Mouse (Mus musculus) neural tube, embryonic 13.5 days (tissue): ENCODE measurements around the gene Acap3. TPM values are rescaled to one million over a fixed set of nuclear protein-coding genes. Genes with fewer than 3 reads are reported as not detected.
A peak's percentile ranks its signal among the peaks of the same experiment; 100 is the strongest.

Source experiments
- ATAC-seq: fragments of 200-750 bp; cut with Nextera tagmentation; 2 replicates; pipeline ENCODE4 v1.8.0; 2017; ENCODE audit warnings: low read depth, mild to moderate bottlenecking, moderate TSS enrichment, moderate library complexity
- H3K27ac ChIP-seq: fragments of 300-500 bp; sonication (generic); replicated peaks from 2 replicates; pipeline ENCODE4 v1.5.1; 2015; ENCODE audit warnings: moderate library complexity, mild to moderate bottlenecking, inconsistent platforms
- H3K27me3 ChIP-seq: fragments of 300-500 bp; sonication (generic); 2 replicates; pipeline ENCODE4 v1.6.1; 2015; ENCODE audit warnings: mild to moderate bottlenecking, inconsistent platforms
- H3K36me3 ChIP-seq: fragments of 300-500 bp; sonication (generic); 2 replicates; pipeline ENCODE4 v1.6.1; 2015; ENCODE audit warnings: mild to moderate bottlenecking, inconsistent platforms
- H3K4me1 ChIP-seq: fragments of 300-500 bp; sonication (generic); replicated peaks from 2 replicates; pipeline ENCODE4 v1.6.1; 2015; ENCODE audit warnings: inconsistent platforms
- H3K4me2 ChIP-seq: fragments of 300-500 bp; sonication (generic); 2 replicates; pipeline ENCODE4 v1.6.1; 2015; ENCODE audit warnings: inconsistent platforms, mild to moderate bottlenecking, moderate library complexity
- H3K4me3 ChIP-seq: fragments of 300-500 bp; sonication (generic); 2 replicates; pipeline ENCODE4 v1.5.1; 2015; ENCODE audit warnings: mild to moderate bottlenecking, inconsistent platforms
- H3K9ac ChIP-seq: fragments of 300-500 bp; sonication (generic); 2 replicates; pipeline ENCODE4 v1.6.1; 2015; ENCODE audit warnings: moderate library complexity, mild to moderate bottlenecking, inconsistent platforms
- H3K9me3 ChIP-seq: fragments of 300-500 bp; sonication (generic); 2 replicates; pipeline ENCODE4 v1.6.1; 2016; ENCODE audit warnings: inconsistent platforms
- WGBS: fragments of 180-500 bp; shearing (Covaris S2); methylation state at CpG from one replicate; pipeline ENCODE4 v1.1.7; 2015; 5-methylcytosine and 5-hydroxymethylcytosine counted together
- polyA plus RNA-seq: library from polyadenylated mRNA; unstranded; fragments of >200 nt; fragmentation: Nextera tagmentation; extraction: Ambion mirVana; gene quantifications from 2 replicates; pipeline ENCODE4 v1.2.1, GENCODE M21; 2015

Gene Acap3
- polyA plus RNA-seq, 1 experiment from 2014 or later = 72.3 TPM

DNA sequence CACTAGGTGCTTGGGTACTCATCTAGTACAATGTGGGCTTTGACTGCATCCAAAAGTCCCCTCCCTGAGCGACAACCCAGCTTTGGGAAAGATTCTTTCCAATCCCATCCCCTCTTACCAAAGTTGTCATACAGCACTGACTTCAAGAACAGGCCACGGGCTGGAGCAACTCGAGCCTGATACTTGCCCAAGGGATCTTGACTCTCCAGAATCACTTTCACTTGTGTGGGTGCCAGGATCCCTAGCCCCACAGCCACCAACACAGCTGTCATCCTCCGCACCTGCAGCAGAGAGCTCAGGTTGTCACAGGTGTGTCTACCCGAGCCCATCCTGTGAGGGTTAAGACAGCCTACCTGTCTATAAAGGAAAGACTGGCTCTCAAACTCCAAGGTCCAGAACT is 2.3 kb upstream of the Acap3 start:
- Histone ChIP-seq H3K27ac (no peak overlapping the region), H3K4me2 (no peak overlapping the region), H3K4me3 (no peak overlapping the region), H3K9me3 (no peaks in the 10 kb centered on the region), H3K9ac (no peak overlapping the region), H3K4me1 (peaks cover 35% of the 10 kb centered on the region), H3K36me3 (peaks cover 55% of the 10 kb centered on the region), H3K27me3 (no peaks in the 10 kb centered on the region)
- WGBS = 84% methylated on average over 5 of the region's 5 CpGs
- ATAC-seq = no peak

DNA sequence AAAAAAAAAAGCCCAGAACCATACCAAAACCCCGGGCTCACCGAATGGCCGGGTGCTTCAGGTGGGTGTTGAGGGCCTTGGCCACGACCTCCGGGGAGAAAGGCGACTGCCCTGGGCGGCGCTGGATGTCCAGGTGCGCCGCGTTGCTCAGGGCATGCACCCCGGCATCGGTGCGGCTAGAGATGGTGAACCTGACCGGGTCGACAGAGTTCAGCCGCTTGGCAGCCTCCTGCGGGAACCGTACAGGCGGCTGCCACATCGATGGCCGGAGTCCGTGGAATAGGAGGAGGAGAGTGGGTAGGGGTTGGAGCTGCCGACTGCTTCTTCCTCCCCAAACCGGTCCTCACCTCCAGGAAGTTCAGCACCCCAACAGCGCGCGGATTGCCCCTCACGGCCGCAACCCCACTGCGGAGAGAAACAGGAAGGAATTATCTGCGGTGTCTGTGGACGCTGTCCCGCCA is 581 bp upstream of the Acap3 start:
- no peak for ATAC-seq
- under 1% methylated on average over 34 of the region's 34 CpGs for WGBS
- H3K4me1 ChIP-seq = peaks cover 52% of the 10 kb centered on the region

DNA sequence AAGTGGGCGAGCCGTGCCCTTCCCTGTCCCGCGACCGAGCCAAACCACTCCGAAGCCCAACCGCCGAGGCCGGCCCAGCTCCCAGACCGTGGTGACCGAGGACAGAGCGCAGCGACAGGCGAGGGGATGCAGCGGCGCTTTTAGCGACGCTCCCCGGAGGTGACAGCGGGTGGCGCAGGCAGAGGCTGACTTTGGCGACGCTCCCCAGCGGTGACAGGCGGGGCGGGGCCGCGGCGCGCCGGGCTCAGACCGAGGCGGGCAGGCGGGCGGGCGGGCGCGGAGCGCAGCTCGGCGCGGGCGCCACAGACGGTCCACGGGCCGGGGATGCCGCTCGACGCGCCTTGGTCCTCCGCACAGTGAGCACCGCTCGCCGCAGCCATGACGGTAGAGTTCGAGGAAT is 395 bp downstream of the Acap3 start:
- H3K9me3 ChIP-seq = no peaks in the 10 kb centered on the region
- peak overlapping the region; percentile 99 for H3K4me2 ChIP-seq
- H3K36me3 ChIP-seq = peaks cover 42% of the 10 kb centered on the region
- 0% methylated on average over 49 of the region's 56 CpGs for whole genome bisulfite sequencing
- peaks cover 52% of the 10 kb centered on the region for H3K4me1 ChIP-seq
- H3K9ac ChIP-seq = peak overlapping the region; percentile 94
- peak overlapping the region; percentile 88 for H3K4me3 ChIP-seq
- H3K27me3 ChIP-seq = no peaks in the 10 kb centered on the region
- ATAC-seq = peak; percentile 91
- H3K27ac ChIP-seq = peak overlapping the region; percentile 100

More for the DNA sequence above, 581 bp upstream of the Acap3 start:
- H3K4me3 ChIP-seq = peak overlapping the region; percentile 88
- H3K9me3 ChIP-seq = no peaks in the 10 kb centered on the region
- no peaks in the 10 kb centered on the region for H3K27me3 ChIP-seq
- H3K4me2 ChIP-seq = peak overlapping the region; percentile 99
- peak overlapping the region; percentile 94 for H3K9ac ChIP-seq
- peaks cover 42% of the 10 kb centered on the region for H3K36me3 ChIP-seq
- peak overlapping the region; percentile 100 for H3K27ac ChIP-seq

DNA sequence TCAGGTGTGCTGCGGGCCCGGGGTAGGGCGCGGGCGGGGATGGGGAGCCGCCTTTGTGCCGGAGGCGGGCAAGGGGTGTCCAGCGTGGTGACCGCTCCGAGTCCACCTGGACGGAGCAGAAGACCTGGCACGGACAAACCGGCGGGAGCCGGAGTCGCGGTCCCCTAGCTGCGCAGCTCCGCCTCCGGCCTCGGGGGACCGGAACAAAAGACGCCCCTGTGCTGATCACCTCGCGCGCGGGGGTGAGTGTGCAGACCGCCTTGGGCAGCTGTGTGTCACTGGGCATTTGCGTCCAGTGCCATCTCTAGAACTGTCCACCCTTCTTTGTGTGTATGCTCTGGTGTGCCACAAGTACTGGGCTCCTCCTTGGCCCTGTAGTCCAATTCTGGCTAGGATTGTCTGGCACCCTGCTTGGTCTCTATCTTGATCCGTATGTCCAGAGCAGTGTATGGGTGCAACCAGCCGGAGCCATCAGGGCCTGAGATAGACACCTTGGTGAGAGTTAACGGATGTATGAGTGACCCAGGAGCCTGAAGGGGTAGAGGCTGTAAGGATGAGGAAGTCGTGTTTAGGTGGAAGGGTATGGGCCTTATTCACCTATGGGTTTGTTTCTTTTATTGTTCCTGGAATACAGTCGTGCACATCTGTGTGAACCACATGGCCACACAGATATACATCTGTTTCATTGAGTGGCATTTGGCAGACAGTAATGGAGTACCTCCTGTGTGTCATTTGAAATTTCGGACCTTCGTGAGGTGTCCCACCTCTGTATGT is 1.0 kb downstream of the Acap3 start:
- no peaks in the 10 kb centered on the region for H3K9me3 ChIP-seq
- ATAC-seq = peak; percentile 58
- H3K4me1 ChIP-seq = peaks cover 52% of the 10 kb centered on the region
- peak overlapping the region; percentile 88 for H3K4me3 ChIP-seq
- peak overlapping the region; percentile 100 for H3K27ac ChIP-seq
- H3K27me3 ChIP-seq = no peaks in the 10 kb centered on the region
- WGBS = 5% methylated on average over 37 of the region's 37 CpGs
- peaks cover 38% of the 10 kb centered on the region for H3K36me3 ChIP-seq
- peak overlapping the region; percentile 94 for H3K9ac ChIP-seq
- H3K4me2 ChIP-seq = peak overlapping the region; percentile 99

DNA sequence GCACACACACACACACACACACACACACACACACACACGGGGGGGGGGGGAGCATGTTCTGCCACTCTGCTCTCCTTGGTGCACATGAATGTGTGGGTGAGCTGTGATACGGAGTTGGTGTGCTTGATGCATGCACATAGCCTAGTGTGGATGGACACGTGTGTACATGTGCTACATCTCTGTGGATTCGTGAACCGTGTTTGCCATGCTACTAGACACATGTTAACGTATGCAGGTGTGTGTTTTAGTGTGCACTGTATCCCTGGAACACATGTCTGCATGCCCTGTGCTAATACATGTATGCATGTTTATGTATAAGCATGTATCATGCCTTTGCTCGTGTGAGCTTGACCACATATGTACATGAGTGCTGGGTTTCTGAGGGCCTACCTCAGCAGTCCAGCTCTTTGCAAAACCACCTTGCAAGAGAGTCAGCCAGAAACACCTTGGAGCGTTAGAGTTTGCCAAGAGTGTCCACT is 1.6 kb downstream of the Acap3 start:
- peak overlapping the region; percentile 88 for H3K4me3 ChIP-seq
- no peak for ATAC-seq
- H3K9me3 ChIP-seq = no peaks in the 10 kb centered on the region
- H3K36me3 ChIP-seq = peaks cover 35% of the 10 kb centered on the region
- H3K4me2 ChIP-seq = peak overlapping the region; percentile 99
- H3K27me3 ChIP-seq = no peaks in the 10 kb centered on the region
- H3K4me1 ChIP-seq = peaks cover 52% of the 10 kb centered on the region
- WGBS = 73% methylated on average over 8 of the region's 8 CpGs
- no peak overlapping the region; the same call in 1 of the 2 replicates for H3K27ac ChIP-seq
- H3K9ac ChIP-seq = peak overlapping the region; percentile 94

DNA sequence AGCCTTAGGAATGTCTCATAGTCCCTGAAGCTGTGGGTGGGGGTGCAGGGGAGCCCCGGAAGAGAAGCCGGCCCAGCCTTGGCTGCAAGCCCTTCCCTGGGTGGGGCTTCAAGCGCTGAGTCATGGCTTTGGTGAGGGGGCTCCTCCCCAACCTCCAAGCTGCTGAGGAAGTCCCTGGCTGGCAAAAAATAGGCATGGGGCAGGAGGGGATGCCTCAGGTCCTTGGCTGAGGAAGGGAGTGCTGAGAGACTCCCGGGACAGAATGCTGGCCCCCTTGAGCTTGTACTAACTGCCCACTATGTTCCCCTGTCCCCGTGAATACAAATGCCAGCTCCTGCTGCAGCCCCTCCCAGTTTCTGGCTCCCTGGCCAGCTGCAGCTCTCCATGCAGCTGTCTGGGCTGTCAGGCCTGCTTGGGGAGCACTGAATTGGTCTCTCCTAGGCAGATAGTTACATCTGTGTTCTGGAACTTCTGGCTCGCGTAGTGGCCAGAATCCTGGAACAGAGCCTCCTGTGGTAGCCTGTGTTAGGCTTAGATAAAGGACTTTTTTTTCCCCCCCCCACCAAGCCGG is 2.8 kb downstream of the Acap3 start:
- H3K27ac ChIP-seq = peak overlapping the region; percentile 65
- no peaks in the 10 kb centered on the region for H3K27me3 ChIP-seq
- peaks cover 52% of the 10 kb centered on the region for H3K4me1 ChIP-seq
- H3K9me3 ChIP-seq = no peaks in the 10 kb centered on the region
- 33% methylated on average over 8 of the region's 8 CpGs for WGBS
- H3K4me2 ChIP-seq = peak overlapping the region; percentile 99
- H3K36me3 ChIP-seq = peaks cover 35% of the 10 kb centered on the region
- peak overlapping the region; percentile 88 for H3K4me3 ChIP-seq
- ATAC-seq = no peak
- H3K9ac ChIP-seq = peak overlapping the region; percentile 94

DNA sequence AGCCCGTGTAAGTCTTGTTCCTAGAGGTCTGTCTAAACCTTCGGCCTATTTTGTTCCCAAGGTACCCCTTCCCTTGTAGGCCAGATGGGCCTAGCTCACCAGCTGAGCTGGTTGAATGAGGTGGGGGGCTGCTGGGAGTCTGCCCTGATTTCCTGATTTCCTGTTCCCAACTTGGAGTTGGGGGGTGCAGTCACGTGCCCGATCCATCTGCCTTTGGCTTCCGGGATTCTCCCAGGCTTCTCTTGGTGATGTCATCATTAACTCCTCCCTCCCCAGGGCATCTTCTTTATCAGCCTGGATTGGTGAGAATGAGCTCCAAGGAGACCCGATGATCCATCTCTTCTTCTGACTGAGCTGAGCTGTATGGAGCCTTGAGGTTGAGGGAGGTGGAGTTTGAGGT is 3.6 kb downstream of the Acap3 start:
- peak overlapping the region; percentile 88 for H3K4me3 ChIP-seq
- no peak for ATAC-seq
- peaks cover 44% of the 10 kb centered on the region for H3K4me1 ChIP-seq
- no peaks in the 10 kb centered on the region for H3K27me3 ChIP-seq
- 40% methylated on average over 6 of the region's 6 CpGs for WGBS
- peak overlapping the region; percentile 94 for H3K9ac ChIP-seq
- no peaks in the 10 kb centered on the region for H3K9me3 ChIP-seq
- peak overlapping the region; percentile 99 for H3K4me2 ChIP-seq
- H3K36me3 ChIP-seq = peaks cover 38% of the 10 kb centered on the region
- peak overlapping the region; percentile 65 for H3K27ac ChIP-seq

DNA sequence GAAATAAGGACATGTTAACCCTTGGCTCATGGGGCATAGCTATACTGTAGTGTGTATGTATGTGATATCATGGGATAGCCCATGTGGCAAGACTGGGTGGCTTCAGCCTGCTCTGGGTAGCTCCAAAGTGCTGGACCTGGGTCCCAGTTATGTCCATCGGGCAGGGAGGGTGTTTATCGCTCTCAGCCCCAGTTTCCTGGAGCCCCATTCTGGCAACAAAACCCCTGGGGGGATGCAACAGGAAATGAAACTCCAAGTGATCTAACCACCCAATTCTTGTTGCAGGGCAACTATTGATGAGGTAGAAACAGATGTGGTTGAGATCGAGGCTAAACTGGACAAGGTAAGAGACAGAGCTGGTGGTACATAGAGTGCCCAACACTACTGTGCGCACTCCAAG is 4.2 kb downstream of the Acap3 start:
- no peak for ATAC-seq
- Histone ChIP-seq H3K4me1 (peaks cover 38% of the 10 kb centered on the region), H3K27me3 (no peaks in the 10 kb centered on the region), H3K4me2 (peak overlapping the region; percentile 99), H3K27ac (no peak overlapping the region), H3K36me3 (peaks cover 44% of the 10 kb centered on the region), H3K9me3 (no peaks in the 10 kb centered on the region), H3K4me3 (0 out of 2 replicates have a peak overlapping the region, but pooled peaks have one; percentile 88), H3K9ac (no peak overlapping the region)
- 91% methylated on average over 4 of the region's 4 CpGs for WGBS

DNA sequence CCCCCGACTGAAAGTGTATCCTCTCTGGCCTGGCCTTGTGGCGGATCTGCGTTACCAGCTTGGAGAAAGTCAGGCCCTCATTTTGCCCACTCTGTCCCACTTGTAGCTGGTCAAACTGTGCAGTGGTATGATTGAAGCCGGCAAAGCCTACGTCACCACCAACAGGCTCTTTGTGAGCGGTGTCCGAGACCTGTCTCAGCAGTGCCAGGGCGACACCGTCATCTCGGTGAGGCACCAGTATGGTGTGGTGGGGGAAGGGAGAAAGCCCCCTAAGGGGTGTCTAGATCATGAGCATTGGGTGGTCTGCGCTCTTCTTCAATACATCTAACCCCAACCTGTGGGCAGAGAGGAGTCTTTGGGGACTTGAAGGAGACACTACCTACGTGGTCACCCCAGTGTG is 4.8 kb downstream of the Acap3 start:
- Histone ChIP-seq H3K36me3 (peaks cover 50% of the 10 kb centered on the region), H3K4me1 (peaks cover 35% of the 10 kb centered on the region), H3K9me3 (no peaks in the 10 kb centered on the region), H3K4me3 (no peak overlapping the region), H3K27ac (no peak overlapping the region), H3K9ac (no peak overlapping the region), H3K27me3 (no peaks in the 10 kb centered on the region), H3K4me2 (no peak overlapping the region)
- 96% methylated on average over 12 of the region's 12 CpGs for WGBS
- ATAC-seq = no peak

DNA sequence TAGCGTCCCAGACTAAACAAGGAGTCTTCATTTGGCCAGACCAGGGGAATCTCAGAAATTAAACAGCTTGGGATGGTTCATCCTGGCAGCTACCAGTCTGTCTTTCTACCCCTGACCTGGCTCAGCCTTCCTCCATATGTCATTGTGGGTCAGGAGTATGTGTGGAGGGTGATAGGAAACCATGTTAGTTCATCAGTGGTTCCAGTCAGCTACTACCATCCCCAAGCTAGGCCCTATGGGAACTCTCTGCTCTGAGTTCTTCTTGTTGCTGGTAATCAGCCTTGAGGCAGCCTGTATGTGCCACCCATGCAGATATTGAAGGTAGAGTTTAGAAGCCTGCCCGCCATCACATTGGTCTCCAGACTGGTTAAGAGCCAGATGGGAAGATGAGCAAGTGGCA is 6.7 kb downstream of the Acap3 start:
- no peak for ATAC-seq
- WGBS = 98% methylated on average over 2 of the region's 2 CpGs
- Histone ChIP-seq H3K4me3 (no peak overlapping the region), H3K27ac (no peak overlapping the region), H3K27me3 (no peaks in the 10 kb centered on the region), H3K9ac (no peak overlapping the region), H3K4me1 (peaks cover 27% of the 10 kb centered on the region), H3K4me2 (no peak overlapping the region), H3K36me3 (peaks cover 69% of the 10 kb centered on the region), H3K9me3 (no peaks in the 10 kb centered on the region)

DNA sequence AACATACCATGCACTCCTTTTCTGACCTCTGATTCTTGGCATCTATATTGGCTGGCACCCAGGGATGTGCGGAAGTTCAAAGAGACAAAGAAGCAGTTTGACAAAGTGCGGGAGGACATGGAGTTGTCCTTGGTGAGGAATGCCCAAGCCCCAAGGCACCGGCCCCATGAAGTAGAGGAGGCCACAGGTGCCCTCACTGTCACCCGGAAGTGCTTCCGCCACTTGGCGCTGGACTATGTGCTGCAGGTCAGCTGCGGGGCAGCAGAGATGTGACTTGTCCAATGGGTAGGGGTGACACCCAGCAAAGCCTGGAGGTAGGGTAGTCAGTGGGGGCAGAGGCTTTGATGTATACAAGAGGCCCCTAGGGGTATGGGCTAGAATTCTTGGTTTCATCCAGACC is 7.7 kb downstream of the Acap3 start:
- H3K27ac ChIP-seq = no peak overlapping the region
- H3K27me3 ChIP-seq = no peaks in the 10 kb centered on the region
- H3K9me3 ChIP-seq = no peaks in the 10 kb centered on the region
- H3K4me3 ChIP-seq = no peak overlapping the region
- H3K36me3 ChIP-seq = peaks cover 79% of the 10 kb centered on the region
- H3K9ac ChIP-seq = no peak overlapping the region
- H3K4me2 ChIP-seq = no peak overlapping the region
- WGBS = 94% methylated on average over 7 of the region's 7 CpGs
- no peak for ATAC-seq
- peaks cover 17% of the 10 kb centered on the region for H3K4me1 ChIP-seq

DNA sequence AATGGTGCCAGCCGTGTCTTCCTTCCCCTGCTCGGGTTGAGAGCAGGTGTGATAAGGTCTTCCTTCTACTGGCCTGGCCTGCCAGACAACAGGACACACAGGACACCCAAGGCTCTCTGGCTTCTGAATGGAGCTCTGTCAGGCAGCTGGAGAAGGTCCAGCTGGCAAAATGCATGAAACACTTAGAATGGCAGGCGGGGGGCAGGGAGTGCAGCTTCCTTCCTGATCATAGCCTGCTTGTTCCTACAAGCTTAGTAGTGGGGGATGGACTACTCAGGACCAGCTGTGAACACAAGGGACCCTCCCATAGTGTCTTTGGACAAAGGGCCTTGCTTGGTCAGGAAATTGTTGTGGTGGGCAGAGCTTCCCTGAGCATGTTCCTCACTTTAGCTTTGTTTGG is 9.6 kb downstream of the Acap3 start:
- ATAC-seq = no peak
- no peak overlapping the region for H3K27ac ChIP-seq
- no peaks in the 10 kb centered on the region for H3K9me3 ChIP-seq
- no peak overlapping the region for H3K9ac ChIP-seq
- H3K36me3 ChIP-seq = peaks cover 93% of the 10 kb centered on the region
- no peaks in the 10 kb centered on the region for H3K4me1 ChIP-seq
- H3K4me2 ChIP-seq = no peak overlapping the region
- WGBS = 85% methylated on average over 3 of the region's 3 CpGs
- no peak overlapping the region for H3K4me3 ChIP-seq
- H3K27me3 ChIP-seq = no peaks in the 10 kb centered on the region
